Mouse (Mus musculus): Measurements from ENCODE around the gene 5730409E04Rik.

- TF ChIP-seq CTCF (IDR thresholded peaks at IDR 0.05; ENCODE audit: low read depth) (no peak), EP300 (IDR thresholded peaks at IDR 0.05; ENCODE audit: low read depth) (no peak)
Measured at GRCm38 (mm10) chr4:126616312-126616711, 6.7 kb downstream of the 5730409E04Rik start.

Measured in liver, embryonic 14.5 days (tissue).